Mouse (Mus musculus) MEL (cell line): ENCODE results near the gene Erf. TPM values are rescaled to one million over a fixed set of nuclear protein-coding genes. Genes with fewer than 3 reads are reported as not detected.
A peak's percentile ranks its signal among the peaks of the same experiment; 100 is the strongest.

Experiments
- DNase-seq: peaks from one replicate; pipeline ENCODE4 v3.0.0; 2011; ENCODE audit warnings: low read depth, low spot score
- H3K27ac ChIP-seq: 2 replicates; pipeline ENCODE4 v1.5.1; 2012; ENCODE audit warnings: low read depth, mild to moderate bottlenecking, control low read depth, low read length, moderate library complexity; ENCODE audit not compliant: control insufficient read depth
- H3K27me3 ChIP-seq, 2 experiments: fragments of 150-350 bp in 1 of 2; sonication (generic) in 1 of 2; 2 replicates each; pipeline ENCODE4 v1.6.1; 2012; ENCODE audit warnings: low read length in 2 of 2, mild to moderate bottlenecking in 2 of 2, improper control_type of control experiment in 1 of 2, moderate library complexity in 1 of 2; ENCODE audit not compliant: insufficient read depth in 2 of 2, control insufficient read depth in 1 of 2
- H3K36me3 ChIP-seq, 2 experiments: 2 replicates each; pipeline ENCODE4 v1.6.1; 2012 to 2014; ENCODE audit warnings: low read length in 2 of 2, improper control_type of control experiment in 1 of 2, inconsistent platforms in 1 of 2, mild to moderate bottlenecking in 1 of 2; ENCODE audit not compliant: insufficient read depth in 2 of 2, control insufficient read depth in 1 of 2
- H3K4me1 ChIP-seq, 2 experiments: fragments of 150-350 bp in 1 of 2; sonication (generic) in 1 of 2; 2 replicates each; pipeline ENCODE4 v1.6.1; 2012; ENCODE audit warnings: low read length in 2 of 2, improper control_type of control experiment in 1 of 2, mild to moderate bottlenecking in 1 of 2; ENCODE audit not compliant: insufficient read depth in 2 of 2, control insufficient read depth in 1 of 2
- H3K4me3 ChIP-seq, 2 experiments: fragments of 150-350 bp in 1 of 2; sonication (generic) in 1 of 2; 2 replicates each; pipeline ENCODE4 v1.5.1; 2012; ENCODE audit warnings: low read depth in 2 of 2, low read length in 2 of 2, mild to moderate bottlenecking in 2 of 2, moderate library complexity in 2 of 2, control low read depth in 1 of 2, improper control_type of control experiment in 1 of 2; ENCODE audit not compliant: control insufficient read depth in 1 of 2, insufficient read depth in 1 of 2
- H3K79me2 ChIP-seq: 2 replicates; pipeline ENCODE4 v1.6.1; 2012; ENCODE audit warnings: mild to moderate bottlenecking, low read length, moderate library complexity; ENCODE audit not compliant: control insufficient read depth, poor library complexity, insufficient read depth
- H3K9ac ChIP-seq: 2 replicates; pipeline ENCODE4 v1.6.1; 2012; ENCODE audit warnings: low read depth, mild to moderate bottlenecking, control low read depth, low read length, moderate library complexity; ENCODE audit not compliant: control insufficient read depth, poor library complexity, severe bottlenecking
- H3K9me3 ChIP-seq: fragments of 150-350 bp; sonication (generic); replicated peaks from 2 replicates; pipeline ENCODE4 v1.6.1; 2012; ENCODE audit warnings: mild to moderate bottlenecking, low read length, improper control_type of control experiment, moderate library complexity; ENCODE audit not compliant: insufficient read depth
- BHLHE40 ChIP-seq: IDR thresholded peaks from 2 replicates; pipeline ENCODE4 v1.6.1; 2012; ENCODE audit warnings: low read depth, mild to moderate bottlenecking, inconsistent platforms, low read length, improper control_type of control experiment, borderline replicate concordance
- ELF1 ChIP-seq: IDR thresholded peaks from 2 replicates; pipeline ENCODE4 v1.6.1; 2014; ENCODE audit warnings: low read depth, mild to moderate bottlenecking, inconsistent platforms, low read length, improper control_type of control experiment, moderate library complexity
- ETS1 ChIP-seq: IDR thresholded peaks from 2 replicates; pipeline ENCODE4 v1.6.1; 2012; ENCODE audit warnings: low read depth, mild to moderate bottlenecking, inconsistent platforms, low read length, improper control_type of control experiment, moderate library complexity
- GABPA ChIP-seq: IDR thresholded peaks from 2 replicates; pipeline ENCODE4 v1.6.1; 2012; ENCODE audit warnings: low read depth, mild to moderate bottlenecking, inconsistent platforms, low read length, improper control_type of control experiment, moderate library complexity
- GATA1 ChIP-seq: IDR thresholded peaks from 2 replicates; pipeline ENCODE4 v1.6.1; 2011; ENCODE audit warnings: low read depth, low read length, improper control_type of control experiment
- HCFC1 ChIP-seq: IDR thresholded peaks from 2 replicates; pipeline ENCODE4 v1.6.1; 2012; ENCODE audit warnings: low read depth, mild to moderate bottlenecking, inconsistent platforms, low read length, improper control_type of control experiment, moderate library complexity
- KAT2A ChIP-seq: conservative IDR thresholded peaks from 2 replicates; pipeline ENCODE4 v1.6.1; 2012; ENCODE audit warnings: low read depth, low read length, improper control_type of control experiment, inconsistent platforms
- MEF2A ChIP-seq: IDR thresholded peaks from 2 replicates; pipeline ENCODE4 v1.6.1; 2014; ENCODE audit warnings: low read depth, mild to moderate bottlenecking, inconsistent platforms, low read length, improper control_type of control experiment; ENCODE audit not compliant: poor library complexity, insufficient replicate concordance, severe bottlenecking; ENCODE audit errors: extremely low read depth
- MXI1 ChIP-seq: IDR thresholded peaks from 2 replicates; pipeline ENCODE4 v1.6.1; 2011; ENCODE audit warnings: mild to moderate bottlenecking, low read depth, low read length, improper control_type of control experiment
- NELFE ChIP-seq: IDR thresholded peaks from 2 replicates; pipeline ENCODE4 v1.6.1; 2011; ENCODE audit warnings: low read depth, low read length, improper control_type of control experiment
- POLR2A ChIP-seq, 2 experiments: IDR thresholded peaks; 2 replicates each; pipeline ENCODE4 v1.6.1; 2011 to 2012; ENCODE audit warnings: low read length in 2 of 2, mild to moderate bottlenecking in 2 of 2, control low read depth in 1 of 2, improper control_type of control experiment in 1 of 2, low read depth in 1 of 2, moderate library complexity in 1 of 2; ENCODE audit not compliant: control insufficient read depth in 1 of 2, insufficient read depth in 1 of 2, poor library complexity in 1 of 2
- POLR2AphosphoS2 ChIP-seq: IDR thresholded peaks from 2 replicates; pipeline ENCODE4 v1.6.1; 2011; ENCODE audit warnings: low read length, improper control_type of control experiment
- RAD21 ChIP-seq: IDR thresholded peaks from 2 replicates; pipeline ENCODE4 v1.6.1; 2011; ENCODE audit warnings: mild to moderate bottlenecking, low read depth, low read length, improper control_type of control experiment
- SIN3A ChIP-seq: IDR thresholded peaks from 2 replicates; pipeline ENCODE4 v1.6.1; 2012; ENCODE audit warnings: low read length, improper control_type of control experiment, inconsistent platforms
- SMC3 ChIP-seq: IDR thresholded peaks from 2 replicates; pipeline ENCODE4 v1.6.1; 2011; ENCODE audit warnings: low read depth, low read length, improper control_type of control experiment
- TBP ChIP-seq: IDR thresholded peaks from 2 replicates; pipeline ENCODE4 v1.8.0; 2011; ENCODE audit warnings: low read depth, low read length, improper control_type of control experiment
- USF1 ChIP-seq: IDR thresholded peaks from 2 replicates; pipeline ENCODE4 v1.6.1; 2014; ENCODE audit warnings: low read depth, mild to moderate bottlenecking, inconsistent platforms, low read length, improper control_type of control experiment, moderate library complexity
- USF2 ChIP-seq, 2 experiments: IDR thresholded peaks; 2 replicates each; pipeline ENCODE4 v1.6.1; 2011 to 2012; ENCODE audit warnings: improper control_type of control experiment in 2 of 2, low read length in 2 of 2, borderline replicate concordance in 1 of 2, inconsistent platforms in 1 of 2, low read depth in 1 of 2, mild to moderate bottlenecking in 1 of 2; ENCODE audit not compliant: insufficient read depth in 1 of 2
- ZC3H11A ChIP-seq: IDR thresholded peaks from 2 replicates; pipeline ENCODE4 v1.6.1; 2012; ENCODE audit warnings: low read depth, mild to moderate bottlenecking, inconsistent platforms, low read length, improper control_type of control experiment
- ZMIZ1 ChIP-seq: IDR thresholded peaks from 2 replicates; pipeline ENCODE4 v1.6.1; 2012; ENCODE audit warnings: low read depth, mild to moderate bottlenecking, inconsistent platforms, low read length, improper control_type of control experiment, moderate library complexity
- polyA plus RNA-seq, 2 experiments: library from polyadenylated mRNA; stranded (reverse) in 1 of 2; unstranded in 1 of 2; fragments of >175 nt in 1 of 2; fragments of >200 nt in 1 of 2; gene quantifications; 2 replicates each; pipeline versions ENCODE4 v1.2.1 to v1.2.4; 2012; ENCODE audit warnings: low replicate concordance in 2 of 2, low read depth in 1 of 2; ENCODE audit not compliant: insufficient read length in 2 of 2, insufficient read depth in 1 of 2, missing spikeins in 1 of 2
- total RNA-seq: library from RNA; depleted of rRNA; stranded (reverse); fragments of 300-350 nt; gene quantifications from 2 replicates; pipeline ENCODE4 v1.2.3, GENCODE M21; 2012

Erf gene
- total and polyA plus RNA-seq, 3 experiments: 24.6 to 33.2 TPM; not detected in 1

DNA sequence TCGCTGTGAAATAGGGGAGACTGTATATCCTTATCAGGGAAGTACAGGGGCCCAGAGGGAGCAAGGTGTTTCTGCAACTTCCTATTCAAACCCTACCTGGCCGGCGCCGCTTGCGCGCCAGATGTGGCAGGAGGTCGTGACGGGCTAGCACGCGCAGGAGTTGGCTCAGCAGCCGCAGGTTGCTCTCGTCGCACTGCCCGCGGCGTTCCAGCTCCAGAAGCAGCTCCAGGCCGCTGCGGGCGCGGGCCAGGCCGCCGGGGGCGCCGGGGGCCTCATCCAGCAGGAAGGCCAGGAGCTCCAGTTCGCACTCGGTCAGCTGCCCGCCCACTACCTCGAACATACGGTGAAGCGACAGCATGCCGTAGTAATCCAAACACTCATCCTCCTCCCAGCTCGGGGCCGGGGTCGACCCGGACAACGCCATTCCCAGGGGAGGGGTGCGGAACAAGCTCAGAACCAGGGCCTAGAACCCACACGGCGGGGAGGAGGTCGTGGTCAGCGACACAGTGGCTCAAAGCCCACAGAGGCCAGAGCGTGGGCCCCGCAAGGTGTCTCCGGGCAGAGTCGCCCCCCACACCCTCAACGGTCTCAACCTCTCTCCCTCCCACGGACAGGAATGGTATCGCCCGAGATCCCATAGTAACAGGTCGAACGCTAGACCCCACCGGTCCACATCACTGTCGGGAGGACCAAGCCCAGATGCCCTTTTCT is 31.7 kb downstream of the Erf start (continued):
- TF ChIP-seq GATA1 (peak; percentile 15; the same call in 1 of the 2 replicates), HCFC1 (peak; percentile 64), ZMIZ1 (no peak)

DNA sequence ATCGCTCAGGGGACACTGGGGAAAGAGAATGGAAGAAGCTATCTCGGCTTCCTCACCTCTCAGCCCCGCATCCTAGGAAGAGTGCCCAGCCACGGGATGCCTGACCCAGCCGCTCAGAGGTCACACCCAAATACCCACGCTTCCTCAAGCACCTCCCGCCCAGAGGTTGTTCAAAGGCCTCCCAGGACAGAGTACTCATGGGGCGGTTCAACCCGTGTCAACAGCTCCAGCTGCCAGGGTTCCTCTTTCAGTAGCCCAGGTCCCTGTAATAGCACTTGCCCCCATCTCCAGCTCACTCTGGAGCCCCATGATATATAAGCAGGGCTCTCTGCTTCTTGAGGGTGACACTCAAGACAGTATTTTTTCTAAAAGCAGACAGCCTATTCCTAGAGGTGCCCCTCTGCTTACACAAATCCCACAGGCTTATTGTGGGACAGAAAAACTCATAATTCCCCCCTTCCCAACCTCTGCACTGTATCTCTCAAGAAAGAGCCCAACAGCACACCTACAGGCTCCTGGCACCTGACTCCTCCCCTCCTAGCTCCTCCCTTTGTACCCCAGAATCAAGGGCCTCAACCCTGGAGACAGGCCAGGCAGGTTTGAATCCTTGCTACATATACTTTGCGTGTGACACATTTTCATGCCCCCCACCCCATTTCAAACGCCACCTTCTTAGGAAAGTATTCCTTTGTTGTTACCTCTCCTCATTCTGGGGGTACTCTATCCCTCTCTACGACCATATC is 32.7 kb downstream of the Erf start:
- Histone ChIP-seq H3K27ac (peak overlapping the region; percentile 8; the same call in 1 of the 2 replicates), H3K9me3 (no peaks in the 10 kb centered on the region), H3K4me3 (peak overlapping the region; percentile 75 to 87; a peak in 3 of 4 replicates), H3K36me3 (peaks cover 5 to 30% of the 10 kb centered on the region in 2 experiments; a peak in 3 of 4 replicates), H3K4me1 (peaks cover 3 to 37% of the 10 kb centered on the region in 2 experiments), H3K79me2 (peaks cover 36% of the 10 kb centered on the region), H3K9ac (peak overlapping the region; percentile 77; the same call in 1 of the 2 replicates), H3K27me3 (no peaks in the 10 kb centered on the region)
- TF ChIP-seq MXI1 (no peak), KAT2A (no peak), POLR2AphosphoS2 (no peak), NELFE (no peak), ZC3H11A (no peak), GABPA (no peak), USF1 (no peak), SMC3 (no peak), ZMIZ1 (no peak), MEF2A (no peak), USF2 (IDR thresholded peaks at IDR 0.05; ENCODE audit: borderline replicate concordance in 1 of 2, insufficient read depth in 1 of 2, low read depth in 1 of 2, low read length in 2 of 2) (no peak), POLR2A (IDR thresholded peaks at IDR 0.05; ENCODE audit: control insufficient read depth in 1 of 2, insufficient read depth in 1 of 2, low read depth in 1 of 2, low read length in 2 of 2, poor library complexity in 1 of 2) (no peak), BHLHE40 (no peak), ELF1 (no peak), SIN3A (no peak), ETS1 (no peak), TBP (no peak), RAD21 (no peak)
- peak; percentile 48 for DNase-seq
